Mouse (Mus musculus): ENCODE data around the gene Pnpla2. TPM values are rescaled to one million over a fixed set of nuclear protein-coding genes. Genes with fewer than 3 reads are reported as not detected.
A peak's percentile ranks its signal among the peaks of the same experiment; 100 is the strongest.

Pnpla2 gene
- polyA plus RNA-seq, 1 experiment from 2014 or later, result 19.7 TPM

GRCm38 (mm10) chr7:141420030-141420702 is 34.8 kb upstream of the Pnpla2 start:
- no peaks in the 10 kb centered on the region for H3K9me3 ChIP-seq
- no peak overlapping the region for H3K27ac ChIP-seq (replicated peaks)
- no peak for ATAC-seq (ENCODE audit: low FRiP score, low read depth)
- no peak overlapping the region for H3K9ac ChIP-seq
- H3K4me2 ChIP-seq, result no peak overlapping the region
- H3K27me3 ChIP-seq, result no peaks in the 10 kb centered on the region
- no peak overlapping the region for H3K4me3 ChIP-seq
- 91% methylated on average over 9 of the region's 9 CpGs for WGBS
- no peaks in the 10 kb centered on the region for H3K4me1 ChIP-seq (replicated peaks)
- no peaks in the 10 kb centered on the region for H3K36me3 ChIP-seq

GRCm38 (mm10) chr7:141423811-141424210 is 31.2 kb upstream of the Pnpla2 start:
- no peaks in the 10 kb centered on the region for H3K9me3 ChIP-seq
- no peak for ATAC-seq (ENCODE audit: low FRiP score, low read depth)
- H3K36me3 ChIP-seq, result peaks cover 6% of the 10 kb centered on the region; the same call in 1 of the 2 replicates
- H3K4me2 ChIP-seq, result no peak overlapping the region
- H3K27ac ChIP-seq (replicated peaks), result no peak overlapping the region
- no peaks in the 10 kb centered on the region for H3K27me3 ChIP-seq
- peaks cover 9% of the 10 kb centered on the region for H3K4me1 ChIP-seq (replicated peaks)
- H3K9ac ChIP-seq, result no peak overlapping the region
- 75% methylated on average over 4 of the region's 4 CpGs for whole genome bisulfite sequencing
- no peak overlapping the region for H3K4me3 ChIP-seq

- Histone ChIP-seq H3K36me3 (peaks cover 26% of the 10 kb centered on the region), H3K4me1 (replicated peaks) (peaks cover 24% of the 10 kb centered on the region), H3K4me3 (no peak overlapping the region), H3K27ac (replicated peaks) (no peak overlapping the region), H3K9ac (no peak overlapping the region), H3K4me2 (no peak overlapping the region), H3K9me3 (no peaks in the 10 kb centered on the region), H3K27me3 (no peaks in the 10 kb centered on the region)
- 90% methylated on average over 12 of the region's 12 CpGs for WGBS
- ATAC-seq (ENCODE audit: low FRiP score, low read depth), result no peak
These were observed 27.9 kb upstream of the Pnpla2 start for GRCm38 (mm10) chr7:141426948-141427730.

- no peaks in the 10 kb centered on the region for H3K9me3 ChIP-seq
- peak overlapping the region; percentile 66 for H3K9ac ChIP-seq
- H3K27ac ChIP-seq (replicated peaks), result peak overlapping the region; percentile 82
- WGBS, result 52% methylated on average over 5 of the region's 5 CpGs
- peak overlapping the region; percentile 52 for H3K4me3 ChIP-seq
- no peaks in the 10 kb centered on the region for H3K27me3 ChIP-seq
- ATAC-seq (ENCODE audit: low FRiP score, low read depth), result no peak
- H3K36me3 ChIP-seq, result peaks cover 36% of the 10 kb centered on the region
- peaks cover 40% of the 10 kb centered on the region for H3K4me1 ChIP-seq (replicated peaks)
- peak overlapping the region; percentile 65 for H3K4me2 ChIP-seq
These were observed 26.3 kb upstream of the Pnpla2 start for GRCm38 (mm10) chr7:141428701-141429100.

- Histone ChIP-seq H3K4me1 (replicated peaks) (peaks cover 46% of the 10 kb centered on the region), H3K36me3 (peaks cover 36% of the 10 kb centered on the region), H3K9ac (peak within 1 kb of the TSS; percentile 66), H3K9me3 (no peaks in the 10 kb centered on the region), H3K27ac (replicated peaks) (peak within 1 kb of the TSS; percentile 82), H3K27me3 (no peaks in the 10 kb centered on the region), H3K4me2 (peak within 1 kb of the TSS; percentile 65), H3K4me3 (peak within 1 kb of the TSS; percentile 52)
- peak; percentile 86 for ATAC-seq (ENCODE audit: low FRiP score, low read depth)
- WGBS, result 2% methylated on average over 19 of the region's 19 CpGs
These were observed 25.7 kb upstream of the Pnpla2 start, which contains the start of gene Cend1 for GRCm38 (mm10) chr7:141429310-141429709. Gene Cend1, minus strand, starts transcription at chr7:141429491.

- peak; percentile 23; the same call in 1 of the 2 replicates for ATAC-seq (ENCODE audit: low FRiP score, low read depth)
- H3K27ac ChIP-seq (replicated peaks), result peak overlapping the region; percentile 82
- H3K36me3 ChIP-seq, result peaks cover 36% of the 10 kb centered on the region
- H3K4me2 ChIP-seq, result peak overlapping the region; percentile 65
- peak overlapping the region; percentile 52 for H3K4me3 ChIP-seq
- no peaks in the 10 kb centered on the region for H3K9me3 ChIP-seq
- H3K4me1 ChIP-seq (replicated peaks), result peaks cover 53% of the 10 kb centered on the region
- H3K9ac ChIP-seq, result no peak overlapping the region
- 58% methylated on average over 9 of the region's 9 CpGs for WGBS
- no peaks in the 10 kb centered on the region for H3K27me3 ChIP-seq
These were observed 25.0 kb upstream of the Pnpla2 start for GRCm38 (mm10) chr7:141429840-141430584.

GRCm38 (mm10) chr7:141430585-141431240 is 24.3 kb upstream of the Pnpla2 start:
- Histone ChIP-seq H3K36me3 (peaks cover 36% of the 10 kb centered on the region), H3K4me3 (no peak overlapping the region), H3K9ac (no peak overlapping the region), H3K9me3 (no peaks in the 10 kb centered on the region), H3K4me2 (no peak overlapping the region), H3K4me1 (replicated peaks) (peaks cover 60% of the 10 kb centered on the region), H3K27ac (replicated peaks) (no peak overlapping the region), H3K27me3 (no peaks in the 10 kb centered on the region)
- ATAC-seq (ENCODE audit: low FRiP score, low read depth), result no peak
- WGBS, result 93% methylated on average over 9 of the region's 9 CpGs

GRCm38 (mm10) chr7:141431434-141432185 is 23.4 kb upstream of the Pnpla2 start:
- Histone ChIP-seq H3K4me1 (replicated peaks) (peaks cover 69% of the 10 kb centered on the region), H3K27ac (replicated peaks) (no peak overlapping the region), H3K27me3 (no peaks in the 10 kb centered on the region), H3K4me3 (no peak overlapping the region), H3K36me3 (peaks cover 36% of the 10 kb centered on the region), H3K9me3 (no peaks in the 10 kb centered on the region), H3K4me2 (no peak overlapping the region), H3K9ac (no peak overlapping the region)
- ATAC-seq (ENCODE audit: low FRiP score, low read depth), result no peak
- 96% methylated on average over 19 of the region's 19 CpGs for WGBS

- ATAC-seq (ENCODE audit: low FRiP score, low read depth), result no peak
- no peak overlapping the region for H3K9ac ChIP-seq
These were observed 22.8 kb upstream of the Pnpla2 start for GRCm38 (mm10) chr7:141432186-141432611.

GRCm38 (mm10) chr7:141432741-141433516 is 22.1 kb upstream of the Pnpla2 start:
- Histone ChIP-seq H3K27me3 (no peaks in the 10 kb centered on the region), H3K36me3 (peaks cover 30% of the 10 kb centered on the region), H3K9me3 (no peaks in the 10 kb centered on the region), H3K4me1 (replicated peaks) (peaks cover 78% of the 10 kb centered on the region), H3K4me3 (peak overlapping the region; percentile 61; the same call in 1 of the 2 replicates), H3K9ac (peak overlapping the region; percentile 68; the same call in 1 of the 2 replicates), H3K4me2 (peak overlapping the region; percentile 84), H3K27ac (replicated peaks) (no peak overlapping the region)
- ATAC-seq (ENCODE audit: low FRiP score, low read depth), result no peak
- WGBS, result 80% methylated on average over 6 of the region's 6 CpGs

More at GRCm38 (mm10) chr7:141432186-141432611, 22.8 kb upstream of the Pnpla2 start:
- Histone ChIP-seq H3K27ac (replicated peaks) (no peak overlapping the region), H3K27me3 (no peaks in the 10 kb centered on the region), H3K4me2 (no peak overlapping the region), H3K9me3 (no peaks in the 10 kb centered on the region), H3K36me3 (peaks cover 36% of the 10 kb centered on the region), H3K4me3 (no peak overlapping the region), H3K4me1 (replicated peaks) (peaks cover 74% of the 10 kb centered on the region)
- WGBS, result 83% methylated on average over 8 of the region's 8 CpGs
